Mouse (Mus musculus) olfactory bulb, adult 2 months (tissue): ENCODE data around the gene Tfrc. TPM values are rescaled to one million over a fixed set of nuclear protein-coding genes. Genes with fewer than 3 reads are reported as not detected.

Experiments used
- H3K27ac ChIP-seq: fragments of 200-500 bp; 2 replicates; pipeline ENCODE4 v1.5.1; 2012; ENCODE audit warnings: low read depth, low read length; ENCODE audit not compliant: insufficient read depth
- H3K4me1 ChIP-seq: fragments of 200-500 bp; 2 replicates; pipeline ENCODE4 v1.6.1; 2012; ENCODE audit warnings: low read length; ENCODE audit not compliant: control insufficient read depth, insufficient read depth
- H3K4me3 ChIP-seq: fragments of 200-500 bp; 2 replicates; pipeline ENCODE4 v1.5.1; 2012; ENCODE audit warnings: mild to moderate bottlenecking, low read depth, low read length, moderate library complexity; ENCODE audit not compliant: insufficient read depth
- CTCF ChIP-seq: fragments of 200-500 bp; IDR thresholded peaks from 2 replicates; pipeline ENCODE4 v1.5.1; 2012; ENCODE audit warnings: low read depth, mild to moderate bottlenecking, low read length, moderate library complexity; ENCODE audit not compliant: insufficient read depth
- POLR2A ChIP-seq: fragments of 200-500 bp; IDR thresholded peaks from 2 replicates; pipeline ENCODE4 v1.6.1; 2012; ENCODE audit warnings: mild to moderate bottlenecking, low read depth, low read length, moderate library complexity; ENCODE audit not compliant: insufficient read depth
- WGBS: fragments of 180-500 bp; shearing (Covaris S2); methylation state at CpG from one replicate; pipeline ENCODE4 v1.1.7; 2018; 5-methylcytosine and 5-hydroxymethylcytosine counted together
- polyA plus RNA-seq: library from polyadenylated mRNA; stranded (reverse); fragments of >200 nt; gene quantifications from 2 replicates; pipeline ENCODE4 v1.2.4, GENCODE M21; 2012; ENCODE audit warnings: low replicate concordance; ENCODE audit not compliant: missing spikeins, insufficient read depth, insufficient read length

Tfrc gene
- polyA plus RNA-seq = not detected in 2 replicates

DNA sequence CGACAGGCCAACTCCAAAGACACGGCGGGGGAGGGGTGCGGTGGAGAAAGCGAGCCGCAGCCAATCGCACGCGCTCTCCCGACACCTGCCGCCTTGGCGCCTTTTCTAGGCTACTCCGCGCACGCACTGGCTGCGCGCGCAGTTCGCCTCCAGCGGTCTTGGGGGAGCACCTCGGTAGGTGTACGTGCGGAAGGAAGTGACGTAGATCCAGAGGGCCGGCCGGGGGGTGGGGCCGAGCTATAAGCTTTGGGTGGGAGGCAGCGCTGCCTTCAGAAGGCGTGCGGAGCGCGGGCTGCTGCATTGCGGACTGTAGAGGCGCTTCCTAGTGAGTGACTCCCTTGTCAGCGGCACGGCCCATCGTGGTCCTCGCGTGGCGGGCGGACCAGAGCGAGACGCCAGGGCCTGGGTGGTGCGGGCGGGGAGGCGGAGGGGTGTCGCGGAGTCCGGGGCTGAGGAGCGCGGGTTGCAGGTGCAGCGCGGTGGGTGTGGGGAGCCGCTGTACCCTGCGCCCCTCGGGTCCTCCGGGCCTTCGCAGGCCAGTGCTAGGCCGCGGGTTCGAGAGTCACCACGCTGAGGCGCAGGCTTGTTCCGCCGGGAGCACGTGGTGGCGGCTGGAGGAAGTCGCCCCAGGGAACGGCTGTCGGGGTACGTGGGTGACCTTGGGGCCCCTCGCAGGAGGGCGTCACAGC is at the start of gene Tfrc:
Gene Tfrc (plus strand): TSS at position 209 of the 689 bp plus-strand sequence.
- Histone ChIP-seq H3K4me1 (peaks cover 3% of the 10 kb centered on the region; the same call in 1 of the 2 replicates), H3K27ac (peak within 1 kb of the TSS; percentile 80), H3K4me3 (peak within 1 kb of the TSS; percentile 91)
- TF ChIP-seq POLR2A = peak; percentile 99
- TF ChIP-seq CTCF = no peak
- WGBS = under 1% methylated on average over 73 of the region's 73 CpGs

DNA sequence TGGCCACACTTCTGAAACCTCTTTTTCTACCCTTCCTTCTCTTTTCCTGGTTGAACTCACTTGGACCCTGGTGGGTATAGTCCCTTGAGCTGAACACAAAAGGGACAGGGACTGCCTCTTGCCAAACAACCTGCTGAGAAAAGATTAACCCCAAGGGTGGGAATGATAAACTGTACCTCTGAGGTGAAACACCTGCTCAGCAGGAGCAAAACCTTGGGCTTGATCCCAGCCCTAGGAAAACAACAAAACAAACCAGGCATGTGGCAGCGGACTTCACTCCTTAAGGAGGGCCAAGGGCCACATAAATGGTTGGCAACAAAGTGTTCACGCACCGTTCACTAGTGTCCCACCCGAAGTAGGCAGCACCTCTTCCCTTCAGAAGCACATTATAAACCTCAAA is 49.2 kb upstream of the Tfrc start:
- TF ChIP-seq CTCF = no peak
- no peak for TF ChIP-seq POLR2A
- Histone ChIP-seq H3K4me3 (no peak overlapping the region), H3K4me1 (no peaks in the 10 kb centered on the region), H3K27ac (no peak overlapping the region)
- WGBS = 72% methylated on average over 4 of the region's 4 CpGs

DNA sequence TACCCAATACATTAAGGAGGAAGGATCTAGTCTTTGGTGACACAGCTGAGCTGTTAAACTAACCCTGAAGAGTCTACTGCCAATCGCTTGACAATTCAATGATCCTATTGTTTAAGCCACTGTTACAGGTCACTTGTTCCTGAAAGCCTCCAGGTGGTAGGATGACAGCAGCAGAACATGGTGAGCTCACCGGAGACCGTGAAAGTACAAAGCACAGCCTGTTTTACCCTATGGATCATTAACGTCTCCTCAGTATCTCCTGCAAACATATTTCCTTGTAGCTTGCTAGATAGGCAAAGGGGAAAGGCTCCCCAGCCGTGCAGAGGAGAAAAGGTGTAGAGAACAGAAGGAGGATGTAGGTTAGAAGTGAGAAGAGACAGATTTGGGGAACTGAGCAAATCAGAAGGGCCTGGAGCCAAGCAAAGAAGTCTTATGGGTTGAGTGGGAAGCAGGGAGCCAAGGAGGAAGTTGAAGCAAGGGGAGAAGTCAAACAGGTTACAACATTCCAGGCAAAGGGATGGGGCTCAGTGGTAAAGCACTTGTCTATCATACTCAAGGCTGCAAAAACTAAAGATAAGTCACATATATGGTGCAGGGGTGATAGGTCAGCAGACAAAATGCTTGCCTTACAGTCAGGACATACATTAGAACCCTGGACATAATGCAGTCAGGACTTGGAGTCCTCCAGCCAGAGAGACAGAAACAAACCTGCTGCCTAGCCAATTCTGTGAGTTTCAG is 45.5 kb upstream of the Tfrc start:
- no peak overlapping the region for H3K27ac ChIP-seq
- peaks cover 2% of the 10 kb centered on the region; the same call in 1 of the 2 replicates for H3K4me1 ChIP-seq
- no peak for TF ChIP-seq POLR2A
- no peak for TF ChIP-seq CTCF
- WGBS = 82% methylated on average over 5 of the region's 5 CpGs
- H3K4me3 ChIP-seq = no peak overlapping the region

DNA sequence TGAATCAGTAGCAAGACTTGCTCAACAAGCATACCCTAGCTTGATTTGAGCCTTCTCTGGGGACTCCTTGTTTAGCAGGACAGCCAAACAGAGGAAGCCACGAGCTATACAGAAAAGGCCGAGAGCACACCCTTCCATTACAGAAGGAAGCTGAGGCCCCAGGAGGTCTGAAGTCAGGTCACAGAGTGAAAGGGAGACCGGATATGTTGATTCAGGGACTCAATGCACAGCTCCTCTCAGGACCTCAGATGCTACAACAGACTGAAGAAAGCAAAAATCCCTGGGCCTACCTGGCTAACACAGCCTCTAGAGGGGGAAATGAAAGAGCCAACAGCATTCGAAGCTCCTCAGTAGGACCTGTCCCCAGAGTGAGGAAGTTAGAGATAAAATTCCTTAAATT is 41.4 kb upstream of the Tfrc start:
- no peak overlapping the region for H3K27ac ChIP-seq
- 84% methylated on average over 4 of the region's 4 CpGs for WGBS
- no peak for TF ChIP-seq POLR2A
- no peak for TF ChIP-seq CTCF
- peaks cover 4% of the 10 kb centered on the region; the same call in 1 of the 2 replicates for H3K4me1 ChIP-seq
- H3K4me3 ChIP-seq = no peak overlapping the region

DNA sequence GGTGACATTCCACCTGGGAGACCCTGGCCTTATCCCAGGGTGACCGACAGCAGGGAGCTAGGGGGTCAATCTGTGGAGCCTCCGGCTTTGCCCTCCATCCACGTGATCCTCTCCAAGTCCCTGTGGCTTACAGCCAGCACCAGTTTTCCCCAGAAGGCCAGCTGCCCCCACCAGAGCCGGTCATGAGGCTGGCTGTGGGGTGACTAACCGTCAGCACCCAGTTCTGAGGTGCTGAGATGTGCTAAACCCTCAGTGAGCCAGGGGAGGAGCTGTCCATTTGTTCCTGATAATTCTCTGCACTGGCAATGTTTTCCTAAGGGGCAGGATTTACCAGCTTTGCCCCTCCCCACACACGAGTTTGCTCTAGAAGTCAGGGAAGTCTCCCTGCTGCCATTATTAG is 40.3 kb upstream of the Tfrc start:
- H3K4me3 ChIP-seq = no peak overlapping the region
- no peak overlapping the region for H3K27ac ChIP-seq
- H3K4me1 ChIP-seq = peaks cover 4% of the 10 kb centered on the region; the same call in 1 of the 2 replicates
- TF ChIP-seq CTCF (no peak), POLR2A (no peak)
- 67% methylated on average over 6 of the region's 6 CpGs for WGBS

DNA sequence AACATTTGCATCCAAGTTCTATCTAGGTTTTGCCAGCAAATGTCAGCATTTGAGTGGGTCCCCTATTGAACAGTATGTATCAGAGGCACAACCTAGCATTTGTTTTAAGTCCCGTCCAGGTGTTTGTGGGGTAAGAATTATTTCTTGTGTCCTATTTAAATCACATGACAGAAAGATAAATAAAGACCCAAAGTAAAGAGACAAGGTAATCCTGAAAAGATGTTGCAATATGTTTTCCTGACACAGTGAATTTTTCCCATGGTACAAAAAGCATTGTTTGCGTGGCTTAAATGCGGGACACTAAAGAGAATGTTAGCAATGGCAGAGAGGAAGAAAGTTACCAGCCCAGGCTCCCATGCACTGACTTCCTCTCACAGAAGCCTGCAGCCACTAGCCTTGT is 38.7 kb upstream of the Tfrc start:
- peaks cover 4% of the 10 kb centered on the region; the same call in 1 of the 2 replicates for H3K4me1 ChIP-seq
- H3K4me3 ChIP-seq = no peak overlapping the region
- TF ChIP-seq POLR2A (no peak), CTCF (no peak)
- WGBS = 94% methylated on average over 3 of the region's 3 CpGs
- H3K27ac ChIP-seq = no peak overlapping the region

DNA sequence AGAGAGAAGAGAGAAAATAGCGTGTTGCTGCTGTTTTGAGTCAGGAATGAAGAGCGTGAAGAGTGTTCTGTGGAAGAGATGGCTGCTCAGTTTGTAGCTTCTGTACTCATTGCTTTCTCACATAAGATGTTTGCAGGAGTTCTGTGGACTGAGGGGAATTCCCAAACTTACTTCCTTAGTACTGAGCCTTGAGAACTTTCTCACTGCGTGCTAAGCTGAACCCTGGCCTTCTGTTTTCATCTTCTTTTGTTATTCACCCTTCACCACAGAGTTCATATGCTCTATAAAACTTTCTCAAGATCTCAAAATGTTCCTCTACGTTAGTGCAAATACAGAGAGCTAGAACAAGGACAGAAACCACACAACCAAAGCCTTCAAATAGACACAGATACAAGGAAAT is 36.2 kb upstream of the Tfrc start:
- H3K4me1 ChIP-seq = peaks cover 4% of the 10 kb centered on the region; the same call in 1 of the 2 replicates
- WGBS = 83% methylated on average over 4 of the region's 4 CpGs

DNA sequence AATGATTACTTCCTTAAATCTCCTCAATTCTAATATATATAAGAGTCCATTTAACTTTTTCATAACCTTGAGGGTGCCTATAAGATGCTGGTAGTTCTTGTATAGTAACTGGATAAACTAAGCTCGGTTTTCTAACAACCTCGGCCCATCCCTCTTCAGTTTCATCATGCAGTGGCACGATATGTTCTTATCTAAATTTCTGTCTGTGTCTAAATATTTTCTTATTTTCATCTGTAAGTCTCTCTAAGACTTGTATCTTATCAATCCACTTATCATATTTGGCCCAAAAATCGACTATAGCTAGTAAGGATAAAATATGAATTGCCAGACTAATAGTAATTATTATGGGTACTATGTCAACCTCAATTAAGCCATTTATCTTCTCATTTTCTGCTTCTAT is 22.2 kb upstream of the Tfrc start:
- no peaks in the 10 kb centered on the region for H3K4me1 ChIP-seq
- no peak overlapping the region for H3K27ac ChIP-seq
- no peak overlapping the region for H3K4me3 ChIP-seq
- WGBS = 88% methylated on average over 4 of the region's 4 CpGs
- TF ChIP-seq POLR2A = no peak
- TF ChIP-seq CTCF = no peak

More for the DNA sequence above, 36.2 kb upstream of the Tfrc start:
- TF ChIP-seq CTCF (no peak), POLR2A (no peak)
- Histone ChIP-seq H3K4me3 (no peak overlapping the region), H3K27ac (no peak overlapping the region)

DNA sequence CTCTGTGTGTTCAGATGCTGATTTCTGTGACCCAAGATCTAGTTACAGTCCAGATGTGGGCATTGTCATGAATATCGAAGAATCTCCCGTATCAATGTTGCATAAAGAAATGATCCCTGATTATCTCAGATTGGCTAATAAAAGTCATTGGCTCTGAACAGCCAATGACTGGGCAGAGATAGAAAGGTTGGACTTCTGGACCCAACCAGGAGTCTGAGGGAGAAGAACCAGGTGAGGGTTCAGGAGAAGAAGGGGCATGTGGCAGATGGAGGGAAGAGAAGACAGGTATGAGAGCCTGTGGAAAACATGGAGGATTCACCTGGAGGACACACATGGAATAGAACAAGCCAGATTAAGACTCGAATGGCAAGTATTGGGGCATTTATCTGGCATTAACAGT is 20.2 kb upstream of the Tfrc start:
- TF ChIP-seq CTCF (no peak), POLR2A (no peak)
- H3K4me3 ChIP-seq = no peak overlapping the region
- no peaks in the 10 kb centered on the region for H3K4me1 ChIP-seq
- no peak overlapping the region for H3K27ac ChIP-seq
- WGBS = 90% methylated on average over 3 of the region's 3 CpGs

DNA sequence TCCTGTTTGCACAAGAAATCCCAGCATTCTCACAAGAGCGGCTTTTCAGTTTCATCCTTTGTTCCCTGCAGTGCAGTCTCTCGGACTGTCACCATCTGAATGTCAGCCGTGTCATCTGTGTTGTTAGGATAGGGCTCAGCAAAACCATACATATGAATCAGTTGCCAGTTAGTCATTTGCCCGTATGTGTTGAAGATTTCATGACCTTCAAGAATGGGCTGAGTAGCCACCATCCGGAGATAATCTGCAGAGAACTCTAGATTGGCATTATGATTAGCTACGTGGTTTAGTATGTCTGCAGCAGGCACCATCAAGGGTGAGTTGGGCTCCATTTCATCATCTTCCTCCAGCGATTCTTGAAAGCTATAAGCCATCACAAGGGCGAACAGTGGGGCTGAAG is 17.2 kb upstream of the Tfrc start:
- Histone ChIP-seq H3K27ac (no peak overlapping the region), H3K4me3 (no peak overlapping the region), H3K4me1 (no peaks in the 10 kb centered on the region)
- WGBS = 88% methylated on average over 8 of the region's 8 CpGs
- TF ChIP-seq CTCF (no peak), POLR2A (no peak)
